Mouse (Mus musculus): ENCODE measurements around the gene Cyp26c1. TPM values are rescaled to one million over a fixed set of nuclear protein-coding genes. Genes with fewer than 3 reads are reported as not detected.

The Cyp26c1 gene
- total RNA-seq, 2 experiments from 2014 or later, result not detected

DNA sequence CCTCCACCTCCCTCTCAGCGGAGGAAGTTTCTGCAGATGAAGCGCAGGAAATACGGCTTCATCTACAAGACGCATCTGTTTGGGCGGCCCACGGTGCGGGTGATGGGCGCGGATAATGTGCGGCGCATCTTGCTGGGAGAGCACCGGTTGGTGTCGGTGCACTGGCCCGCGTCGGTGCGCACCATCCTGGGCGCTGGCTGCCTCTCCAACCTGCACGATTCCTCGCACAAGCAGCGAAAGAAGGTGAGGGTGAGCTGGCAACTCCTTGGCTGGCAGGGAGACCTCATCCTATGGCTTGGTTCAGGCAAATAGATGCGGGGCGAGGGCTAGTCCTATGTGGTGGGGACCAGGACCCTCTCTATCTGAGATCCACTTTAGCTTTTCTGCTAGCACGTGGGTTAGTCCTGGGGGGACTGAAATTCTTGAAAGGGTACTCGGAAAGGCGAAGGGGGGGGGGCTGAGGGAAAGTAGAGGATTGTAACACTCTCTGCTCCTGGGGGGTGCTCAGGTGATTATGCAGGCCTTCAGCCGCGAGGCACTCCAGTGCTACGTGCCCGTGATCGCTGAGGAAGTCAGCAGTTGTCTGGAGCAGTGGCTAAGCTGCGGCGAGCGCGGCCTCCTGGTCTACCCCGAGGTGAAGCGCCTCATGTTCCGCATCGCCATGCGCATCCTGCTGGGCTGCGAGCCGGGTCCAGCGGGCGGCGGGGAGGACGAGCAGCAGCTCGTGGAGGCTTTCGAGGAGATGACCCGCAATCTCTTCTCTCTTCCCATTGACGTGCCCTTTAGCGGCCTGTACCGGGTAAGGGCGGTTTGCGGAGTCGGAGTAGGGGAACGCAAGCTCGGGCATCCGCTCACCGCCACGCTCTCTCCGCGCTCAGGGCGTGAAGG lies 13.1 kb downstream of the Cyp26c1 start:
- DNase-seq (ENCODE audit: low spot score in 2 of 2), result no peak

GRCm38 (mm10) chr19:37699711-37700110 lies 14.3 kb downstream of the Cyp26c1 start:
- no peak for DNase-seq (ENCODE audit: low spot score in 2 of 2)

DNA sequence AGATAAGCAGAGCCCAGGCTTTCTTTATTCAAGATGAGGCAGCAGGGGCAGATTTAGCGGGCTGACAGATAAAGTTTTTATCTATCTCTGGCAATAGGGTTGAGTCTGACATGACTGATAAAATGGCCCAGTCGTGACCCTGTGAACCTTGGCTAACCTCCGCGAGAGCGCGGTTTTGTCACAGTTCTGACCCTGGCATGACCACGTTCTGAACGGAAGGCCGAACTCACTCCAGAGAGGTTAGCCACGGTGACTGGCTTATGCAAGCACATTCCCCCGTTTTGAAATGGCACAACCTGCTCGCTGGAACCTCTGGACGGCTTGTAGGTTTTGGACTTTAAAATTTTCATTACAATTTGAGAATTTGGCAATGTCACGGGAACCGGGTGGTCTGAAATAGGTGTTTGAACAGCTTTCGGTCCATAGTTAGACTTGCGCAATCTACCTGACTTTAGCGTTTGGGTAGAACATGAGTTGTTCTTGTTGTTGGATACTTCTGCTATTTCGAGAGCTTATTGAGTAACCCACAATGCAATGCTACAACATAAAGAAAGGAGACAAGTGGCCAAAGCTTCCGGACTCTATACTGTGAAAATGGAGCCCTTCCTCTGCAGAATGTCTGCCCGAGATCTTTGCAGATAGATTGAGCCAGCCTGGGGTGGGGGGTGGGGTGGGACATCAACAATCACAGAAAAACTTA lies 17.1 kb downstream of the Cyp26c1 start:
- DNase-seq (ENCODE audit: low spot score in 2 of 2), result peak in 1 of 2 experiments; percentile 48

DNA sequence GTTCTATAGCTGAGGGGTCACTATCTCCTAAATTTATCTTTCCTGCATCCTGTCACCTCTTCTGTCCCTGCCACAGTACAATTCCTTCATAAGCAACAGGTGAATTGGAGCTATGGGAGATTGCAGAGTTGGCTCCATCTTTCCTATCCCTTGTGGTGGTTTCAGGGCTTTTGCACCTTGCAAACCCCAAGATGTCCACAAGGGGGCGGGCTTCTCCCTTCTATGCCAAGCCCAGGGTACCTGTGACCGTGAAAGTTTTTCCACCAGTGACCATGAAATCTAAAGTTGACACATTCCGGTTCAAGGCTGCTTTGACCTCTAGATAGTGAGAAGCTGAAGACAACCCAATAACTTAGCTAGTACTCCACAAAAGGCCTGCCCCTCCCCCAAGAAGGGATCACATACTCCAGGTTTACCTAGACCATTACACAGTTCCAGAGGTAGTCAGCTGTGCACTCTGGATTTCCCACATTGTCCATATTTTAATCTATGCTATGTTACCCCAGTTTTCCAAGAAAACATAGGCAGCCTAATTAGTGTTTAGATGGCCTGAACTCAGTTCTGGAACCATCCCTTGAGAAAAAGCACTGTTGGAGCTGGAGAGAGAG lies 18.6 kb downstream of the Cyp26c1 start:
- DNase-seq (ENCODE audit: low spot score in 2 of 2), result peak; percentile 79 to 82

GRCm38 (mm10) chr19:37705722-37706121 lies 20.3 kb downstream of the Cyp26c1 start:
- DNase-seq (ENCODE audit: low spot score in 2 of 2), result no peak

DNA sequence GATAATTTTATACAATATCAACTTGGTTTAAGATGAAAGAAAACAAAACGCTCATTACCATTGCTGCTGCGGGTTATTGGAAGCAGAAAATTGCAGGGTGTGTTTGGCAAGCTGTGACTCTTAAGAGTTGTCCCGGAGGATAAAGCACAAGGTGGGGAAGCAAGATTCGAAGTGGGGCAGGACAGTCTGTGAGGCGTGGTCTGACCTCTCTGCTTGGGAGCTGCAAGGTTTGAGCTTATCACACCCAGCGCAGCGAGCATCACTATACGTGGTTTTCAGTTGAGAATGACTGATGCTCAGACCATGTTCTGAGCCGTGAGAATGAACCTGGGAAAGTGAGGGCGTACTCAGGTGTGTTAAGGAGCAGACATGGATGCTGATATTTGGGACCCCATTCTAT lies 29.3 kb downstream of the Cyp26c1 start:
- no peak for DNase-seq (ENCODE audit: low spot score in 2 of 2)

DNA sequence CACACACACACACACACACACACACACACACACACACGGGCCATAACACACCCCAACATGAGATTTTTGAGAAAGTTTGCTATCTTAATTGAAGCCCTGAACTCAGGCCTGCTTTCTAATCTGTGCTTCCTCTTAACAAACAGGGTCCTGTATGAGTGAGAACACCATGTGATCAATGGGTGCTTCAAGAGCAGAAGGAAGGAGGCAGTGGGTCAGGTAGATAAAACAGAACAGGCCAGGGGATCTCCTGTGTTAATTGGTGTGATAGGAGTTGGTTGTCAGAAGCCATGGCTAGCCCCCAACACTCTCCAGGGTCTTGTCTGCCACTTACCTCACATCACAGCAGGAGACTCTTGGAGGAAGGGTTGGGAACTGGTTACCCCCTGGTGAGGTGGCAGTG lies 30.6 kb downstream of the Cyp26c1 start:
- DNase-seq (ENCODE audit: low spot score in 2 of 2), result no peak

DNA sequence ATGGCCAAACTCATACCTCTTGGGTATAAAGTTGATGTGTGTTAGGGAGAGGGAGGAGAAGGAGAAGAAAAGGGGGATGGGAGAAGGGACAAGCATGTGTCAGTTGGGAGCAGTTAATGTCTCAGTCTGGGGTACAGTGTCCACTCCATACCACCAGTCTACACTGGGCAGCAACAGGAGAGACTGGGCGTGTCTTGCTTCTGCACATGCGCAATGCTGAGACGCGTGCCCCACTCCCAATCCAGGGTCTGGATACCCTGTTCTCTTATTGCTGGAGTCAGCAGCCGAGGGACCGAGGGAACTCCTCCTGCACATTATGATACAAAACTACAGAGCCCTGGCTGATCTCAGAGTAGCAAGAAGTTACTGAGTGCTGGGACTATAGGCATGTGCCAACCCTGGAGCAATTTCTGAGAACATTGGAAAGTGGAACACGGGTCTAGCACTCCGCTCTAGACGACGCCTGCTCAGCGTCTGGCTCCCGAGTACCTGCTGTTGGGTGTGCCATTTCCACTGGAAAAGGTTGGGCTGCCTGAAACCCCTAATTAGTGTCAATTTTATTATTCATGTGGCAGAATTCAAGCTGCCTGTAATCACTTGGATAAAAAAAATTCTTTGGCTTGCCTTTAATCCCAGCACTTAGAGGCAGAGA lies 31.3 kb downstream of the Cyp26c1 start:
- no peak for DNase-seq (ENCODE audit: low spot score in 2 of 2)

- no peak for DNase-seq (ENCODE audit: low spot score in 2 of 2)
Measured at GRCm38 (mm10) chr19:37719166-37719565, 33.8 kb downstream of the Cyp26c1 start.

- no peak for DNase-seq (ENCODE audit: low spot score in 2 of 2)
Measured at GRCm38 (mm10) chr19:37724591-37724990, 39.2 kb downstream of the Cyp26c1 start.

- no peak for DNase-seq (ENCODE audit: low spot score in 2 of 2)
Measured at GRCm38 (mm10) chr19:37726585-37726984, 41.2 kb downstream of the Cyp26c1 start.

- DNase-seq (ENCODE audit: low spot score in 2 of 2), result no peak
Measured at GRCm38 (mm10) chr19:37727366-37727765, 42.0 kb downstream of the Cyp26c1 start.

DNA sequence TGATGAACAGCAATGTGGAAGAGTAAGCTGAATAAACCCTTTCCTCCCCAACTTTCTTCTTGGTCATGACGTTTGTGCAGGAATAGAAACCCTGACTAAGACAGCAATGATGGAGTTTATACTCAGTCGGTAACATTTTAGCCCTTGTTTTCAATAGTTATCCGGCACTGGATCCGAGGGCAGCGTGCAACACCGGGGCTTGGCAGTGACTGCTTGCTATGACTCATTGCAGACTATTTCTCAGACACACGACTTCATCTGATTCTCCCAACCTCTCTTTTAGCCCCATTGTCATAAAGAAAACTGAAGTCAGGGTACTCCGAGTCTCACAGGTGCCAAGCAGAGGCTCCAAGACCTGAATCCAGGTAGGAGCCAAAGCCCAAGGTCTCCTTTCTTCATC lies 50.0 kb downstream of the Cyp26c1 start:
- no peak for DNase-seq (ENCODE audit: low spot score in 2 of 2)

GRCm38 (mm10) chr19:37738575-37738974 lies 53.2 kb downstream of the Cyp26c1 start:
- no peak for DNase-seq (ENCODE audit: low spot score in 2 of 2)

GRCm38 (mm10) chr19:37740043-37740442 lies 54.7 kb downstream of the Cyp26c1 start:
- no peak for DNase-seq (ENCODE audit: low spot score in 2 of 2)

Other genes starting within 250 kb of the Cyp26c1 start
- gene Exoc6, start 135.2 kb upstream of the Cyp26c1 start, total RNA-seq (2021), result 10 to 100 TPM; 12.9 to 15.3 TPM
- gene Cyp26a1, start 12.2 kb downstream of the Cyp26c1 start, total RNA-seq (2021), result not detected

Data from adrenal gland, adult 18-20 months (tissue).